Comparison of ENCODE assay signal across 8 mouse cellular contexts in the genomic region with DNA sequence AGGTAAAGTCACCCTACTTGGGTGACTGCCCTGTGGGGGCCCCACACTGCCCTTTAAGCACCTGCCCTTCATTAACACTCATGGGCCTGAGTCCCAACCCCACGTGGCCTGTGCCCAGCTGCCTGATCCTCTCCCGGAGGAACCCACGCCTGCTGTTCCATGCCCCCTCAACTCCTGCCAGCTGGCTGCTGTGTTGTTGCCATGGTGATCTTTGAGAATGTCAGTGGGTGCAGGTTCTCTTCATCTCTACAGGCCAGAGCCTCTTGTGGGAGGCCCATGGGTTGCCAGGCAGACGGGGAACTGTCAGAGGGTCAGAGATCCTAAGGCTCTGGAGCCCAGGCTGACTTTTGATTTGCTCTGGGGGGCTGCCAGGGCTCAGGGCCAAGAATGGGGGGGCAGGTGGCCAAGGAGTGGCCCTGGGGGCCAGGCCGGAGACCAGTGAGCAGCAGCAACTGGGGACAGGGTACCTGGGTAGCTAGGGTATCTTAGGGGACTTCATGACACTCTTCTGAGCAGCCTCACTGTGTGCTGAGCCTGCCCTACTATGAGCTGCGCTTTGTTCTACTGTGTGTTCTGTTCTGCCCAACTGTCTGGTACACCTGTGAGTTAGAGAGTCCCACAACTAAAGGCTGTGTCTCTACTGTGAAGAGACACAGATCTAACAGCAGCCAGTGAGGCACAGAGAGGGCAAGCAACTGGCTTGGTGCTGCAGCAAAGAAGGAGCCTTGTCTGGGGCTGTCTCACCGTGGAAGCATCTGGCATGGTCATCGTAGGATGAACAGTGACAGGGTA.
DNase-seq lines count a peak whose midpoint lies in the region; ATAC-seq and TF ChIP-seq lines count a peak whose summit lies in the region.

No protein-coding gene starts in this region.

- no peak overlapping the region for H3K9ac ChIP-seq in forebrain, postnatal 0 days
- no peak overlapping the region for H3K9ac ChIP-seq in midbrain, embryonic 16.5 days (ENCODE audit: low read depth, low read length)

- H3K9me3 ChIP-seq in heart, embryonic 10.5 days = no peaks in the 10 kb centered on the region
- no peaks in the 10 kb centered on the region for H3K9me3 ChIP-seq in forebrain, postnatal 0 days (ENCODE audit: low read length)
- no peaks in the 10 kb centered on the region for H3K9me3 ChIP-seq in midbrain, embryonic 16.5 days (replicated peaks; ENCODE audit: control insufficient read depth, low read length, poor library complexity, severe bottlenecking)

- H3K4me2 ChIP-seq in forebrain, postnatal 0 days (ENCODE audit: low read depth) = no peak overlapping the region
- no peak overlapping the region for H3K4me2 ChIP-seq in midbrain, embryonic 16.5 days (ENCODE audit: low read length)

- H3K36me3 ChIP-seq in heart, embryonic 10.5 days = no peaks in the 10 kb centered on the region
- H3K36me3 ChIP-seq in forebrain, postnatal 0 days (ENCODE audit: insufficient read depth) = no peaks in the 10 kb centered on the region
- H3K36me3 ChIP-seq in midbrain, embryonic 16.5 days (ENCODE audit: control insufficient read depth, insufficient read depth, low read length) = no peaks in the 10 kb centered on the region

- H3K27ac ChIP-seq in heart, embryonic 10.5 days = peak overlapping the region; percentile 87
- peak overlapping the region; percentile 91 for H3K27ac ChIP-seq in bone marrow, adult 2 months (ENCODE audit: control insufficient read depth, insufficient read depth, low read depth, low read length, poor library complexity)
- no peak overlapping the region; the same call in 1 of the 2 replicates for H3K27ac ChIP-seq in forebrain, postnatal 0 days (ENCODE audit: low read depth, low read length)
- peak overlapping the region; percentile 65 for H3K27ac ChIP-seq in midbrain, embryonic 16.5 days (ENCODE audit: low read length)

- peak overlapping the region; percentile 24 for H3K4me3 ChIP-seq in heart, embryonic 10.5 days
- peak overlapping the region; percentile 71 for H3K4me3 ChIP-seq in bone marrow, adult 2 months (replicated peaks; ENCODE audit: control insufficient read depth, low read depth, low read length)
- no peak overlapping the region for H3K4me3 ChIP-seq in forebrain, postnatal 0 days (ENCODE audit: low read depth, low read length)
- H3K4me3 ChIP-seq in midbrain, embryonic 16.5 days (ENCODE audit: low read depth, low read length) = no peak overlapping the region

- no peak for DNase-seq in heart, embryonic 10.5 days (ENCODE audit: low spot score)
- no peak for DNase-seq in heart, postnatal 25 days (ENCODE audit: low spot score)
- peak; percentile 80 for DNase-seq in forebrain, postnatal 0 days
- peak; percentile 81 to 82 for DNase-seq in left cerebral cortex, adult 9 months (ENCODE audit: low spot score in 2 of 2)
- peak; percentile 29 to 54 for DNase-seq in thymus, postnatal 36 days
- DNase-seq in embryo, embryonic 9.5 days (ENCODE audit: extremely low spot score) = no peak

- intact Hi-C loops in heart, postnatal 25 days (cut with DNase I) = no loop called here

- peak; percentile 61 for ATAC-seq in forebrain, postnatal 0 days
- ATAC-seq in midbrain, embryonic 16.5 days = peak; percentile 47

- no peak for TF ChIP-seq CTCF in bone marrow, adult 2 months (IDR thresholded peaks at IDR 0.05; ENCODE audit: control insufficient read depth, insufficient read depth, low read length)
- TF ChIP-seq CTCF in forebrain, postnatal 0 days (IDR thresholded peaks at IDR 0.05; ENCODE audit: low read depth) = no peak

- WGBS in heart, embryonic 10.5 days = 68% methylated on average over 8 of the region's 8 CpGs
- 72% methylated on average over 8 of the region's 8 CpGs for WGBS in bone marrow, adult 2 months
- 35% methylated on average over 8 of the region's 8 CpGs for WGBS in forebrain, postnatal 0 days
- WGBS in midbrain, embryonic 16.5 days = 32% methylated on average over 8 of the region's 8 CpGs

- TF ChIP-seq POLR2A in bone marrow, adult 2 months (IDR thresholded peaks at IDR 0.05; ENCODE audit: borderline replicate concordance, control insufficient read depth, low read depth, low read length) = no peak

- H3K4me1 ChIP-seq in heart, embryonic 10.5 days = peaks cover 98% of the 10 kb centered on the region
- H3K4me1 ChIP-seq in bone marrow, adult 2 months (ENCODE audit: control insufficient read depth, insufficient read depth, low read length) = peaks cover 3% of the 10 kb centered on the region
- H3K4me1 ChIP-seq in forebrain, postnatal 0 days (ENCODE audit: insufficient read depth) = peaks cover 39% of the 10 kb centered on the region
- H3K4me1 ChIP-seq in midbrain, embryonic 16.5 days (ENCODE audit: control insufficient read depth, insufficient read depth, low read length) = peaks cover 75% of the 10 kb centered on the region

- H3K27me3 ChIP-seq in heart, embryonic 10.5 days (ENCODE audit: insufficient read depth, poor library complexity, severe bottlenecking) = no peaks in the 10 kb centered on the region
- no peaks in the 10 kb centered on the region for H3K27me3 ChIP-seq in forebrain, postnatal 0 days (ENCODE audit: insufficient read depth, low read length)
- H3K27me3 ChIP-seq in midbrain, embryonic 16.5 days (ENCODE audit: control insufficient read depth, insufficient read depth, low read depth, low read length) = no peaks in the 10 kb centered on the region

Comparison
In these comparisons a context has a peak if more than half of its experiments do, and no peak if none do; other contexts are left out.
1. DNase-seq: peak in forebrain, postnatal 0 days (single experiment), left cerebral cortex, adult 9 months (2 of 2) and thymus, postnatal 36 days (2 of 2); none in heart, embryonic 10.5 days (single experiment), heart, postnatal 25 days (single experiment) and embryo, embryonic 9.5 days (single experiment).
2. H3K4me3 ChIP-seq: peak in heart, embryonic 10.5 days (single experiment) and bone marrow, adult 2 months (single experiment); none in forebrain, postnatal 0 days (single experiment) and midbrain, embryonic 16.5 days (single experiment).